Mouse (Mus musculus): ENCODE measurements around the gene Arhgef7.

The Arhgef7 gene

DNA sequence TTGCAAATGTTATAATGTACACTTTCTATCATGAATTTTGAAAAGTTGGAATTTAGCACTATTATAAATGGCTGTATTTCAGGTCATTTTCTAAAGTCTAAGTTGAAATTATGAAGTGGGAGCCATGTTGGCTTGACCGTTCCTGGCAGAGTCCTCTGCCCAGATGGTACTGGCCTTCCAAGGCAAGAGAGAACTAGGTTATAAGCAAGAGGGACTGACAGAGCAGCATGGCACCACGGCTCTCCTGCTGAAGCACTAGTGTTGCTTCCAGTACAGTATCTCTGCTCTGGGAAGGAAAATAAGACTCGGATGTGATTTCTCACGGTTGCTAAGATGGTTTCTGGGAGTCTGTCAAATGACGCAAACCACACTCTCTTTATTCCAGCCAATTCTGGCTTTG lies 34.5 kb downstream of the Arhgef7 start:
- no peak for DNase-seq (ENCODE audit: low read depth, low spot score)

DNA sequence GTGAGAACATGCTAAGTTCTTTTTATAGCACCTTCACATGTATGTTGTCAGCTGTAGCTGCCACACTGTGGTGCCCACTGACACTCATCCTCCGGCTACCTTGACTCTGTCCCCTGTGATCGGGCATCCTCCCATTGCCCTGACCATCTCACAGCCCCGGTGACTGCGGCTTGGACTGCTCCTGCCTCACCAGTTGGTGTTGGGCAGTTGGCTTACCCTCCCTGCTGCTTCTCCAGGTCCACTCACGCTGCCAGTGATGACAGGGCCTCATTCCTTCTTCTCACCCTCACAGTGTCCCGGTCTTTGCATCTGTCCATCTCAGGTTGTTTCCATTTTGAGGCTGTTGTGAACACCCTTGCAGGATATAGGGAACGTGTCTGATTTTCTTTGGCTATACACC lies 35.3 kb downstream of the Arhgef7 start:
- no peak for DNase-seq (ENCODE audit: low read depth, low spot score)

DNA sequence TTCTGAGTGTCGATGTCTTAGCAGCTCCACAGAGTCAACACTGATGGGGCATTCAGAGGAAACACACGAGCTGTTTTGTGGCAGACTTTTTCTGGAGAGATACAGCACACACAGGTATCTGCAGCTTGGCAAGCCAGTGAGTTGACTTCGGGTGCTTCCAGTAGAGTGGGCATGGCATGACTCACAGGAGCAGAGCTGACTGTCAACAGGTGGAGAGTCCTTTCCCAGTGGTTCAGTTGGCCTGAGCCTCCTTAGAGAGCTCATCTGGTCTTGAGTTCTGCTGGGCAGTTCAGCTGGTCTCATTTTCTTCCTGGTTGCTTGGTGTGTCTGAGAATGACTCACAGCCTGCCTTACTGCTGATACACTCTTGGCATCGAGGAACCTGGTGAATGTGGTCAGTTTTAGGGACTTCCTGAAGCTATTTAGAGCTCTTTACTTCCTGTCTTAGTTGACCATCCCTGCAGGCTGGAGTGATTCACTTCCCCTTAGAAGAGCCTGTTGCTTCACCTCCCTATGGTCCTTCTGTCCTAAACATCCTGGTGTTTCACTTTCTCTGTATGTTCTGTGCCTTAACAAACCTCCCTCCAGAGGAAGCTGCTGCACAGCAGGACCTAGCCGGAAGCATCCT lies 39.8 kb downstream of the Arhgef7 start:
- peak; percentile 36 for DNase-seq (ENCODE audit: low read depth, low spot score)

DNA sequence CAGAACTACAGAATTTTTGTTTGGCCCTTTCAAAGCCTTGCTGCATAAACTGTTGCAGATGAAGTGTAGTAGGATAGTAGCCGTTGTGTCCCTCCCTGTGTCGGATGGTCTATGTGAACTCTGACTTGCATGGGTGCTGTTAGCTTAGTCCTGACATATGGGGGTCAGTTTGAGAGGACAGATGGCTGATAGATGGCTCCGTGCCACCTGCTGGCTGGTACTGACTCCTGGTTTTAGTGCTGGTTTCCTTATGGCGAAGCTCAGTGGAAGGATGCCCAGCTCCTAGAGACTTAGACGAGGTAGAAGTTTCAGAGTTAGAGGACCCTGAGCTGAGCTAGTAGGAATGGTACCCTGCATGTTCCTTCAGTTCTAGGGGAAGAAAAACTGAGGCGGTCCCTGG lies 42.5 kb downstream of the Arhgef7 start:
- DNase-seq (ENCODE audit: low read depth, low spot score): no peak

DNA sequence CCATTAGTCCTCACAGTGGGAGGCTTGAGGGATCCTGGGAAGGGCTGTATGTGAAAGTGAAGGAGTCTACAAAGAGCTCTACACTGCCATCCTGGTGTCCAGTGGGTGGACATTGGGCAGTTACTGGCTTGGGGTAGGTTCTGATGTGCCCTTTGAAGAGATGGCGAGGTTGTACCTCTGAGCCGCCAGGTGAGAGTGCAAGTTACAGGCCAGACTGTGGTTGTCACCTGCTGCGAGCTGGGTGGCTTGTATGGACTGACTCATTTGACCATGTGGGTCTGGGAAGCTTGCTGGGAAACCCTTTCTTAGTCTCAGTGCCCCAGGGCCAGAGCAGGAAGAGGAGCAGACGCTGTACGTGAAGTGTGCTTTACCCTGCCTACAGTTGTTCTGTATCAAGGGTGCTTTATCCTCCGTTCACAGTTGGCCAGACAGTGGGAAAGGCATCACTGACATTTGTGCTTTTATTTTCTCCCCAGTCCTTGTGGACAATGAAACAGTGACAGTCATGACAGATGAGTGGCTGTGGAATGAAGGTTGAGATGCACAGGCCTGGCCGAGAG lies 43.1 kb downstream of the Arhgef7 start:
- DNase-seq (ENCODE audit: low read depth, low spot score): no peak

DNA sequence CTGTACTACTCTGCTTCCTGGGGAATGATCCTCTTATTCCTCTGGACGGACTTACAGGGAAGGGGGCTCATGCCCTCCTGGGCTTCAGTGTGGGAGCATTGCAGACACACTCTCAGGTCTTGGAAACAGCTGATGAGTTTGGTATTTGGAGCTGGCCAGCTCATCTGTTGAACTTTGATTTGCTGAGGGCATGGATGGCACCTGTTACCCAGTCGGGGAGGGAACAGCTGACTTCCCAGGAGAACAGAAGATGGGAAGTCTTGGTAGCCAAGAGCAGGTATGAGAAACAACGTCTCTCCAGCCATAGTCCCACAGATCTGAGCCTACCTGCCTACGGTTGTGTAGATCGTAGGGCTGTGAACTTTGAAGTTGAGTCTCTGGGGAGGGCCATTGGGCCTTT lies 44.1 kb downstream of the Arhgef7 start:
- no peak for DNase-seq (ENCODE audit: low read depth, low spot score)

DNA sequence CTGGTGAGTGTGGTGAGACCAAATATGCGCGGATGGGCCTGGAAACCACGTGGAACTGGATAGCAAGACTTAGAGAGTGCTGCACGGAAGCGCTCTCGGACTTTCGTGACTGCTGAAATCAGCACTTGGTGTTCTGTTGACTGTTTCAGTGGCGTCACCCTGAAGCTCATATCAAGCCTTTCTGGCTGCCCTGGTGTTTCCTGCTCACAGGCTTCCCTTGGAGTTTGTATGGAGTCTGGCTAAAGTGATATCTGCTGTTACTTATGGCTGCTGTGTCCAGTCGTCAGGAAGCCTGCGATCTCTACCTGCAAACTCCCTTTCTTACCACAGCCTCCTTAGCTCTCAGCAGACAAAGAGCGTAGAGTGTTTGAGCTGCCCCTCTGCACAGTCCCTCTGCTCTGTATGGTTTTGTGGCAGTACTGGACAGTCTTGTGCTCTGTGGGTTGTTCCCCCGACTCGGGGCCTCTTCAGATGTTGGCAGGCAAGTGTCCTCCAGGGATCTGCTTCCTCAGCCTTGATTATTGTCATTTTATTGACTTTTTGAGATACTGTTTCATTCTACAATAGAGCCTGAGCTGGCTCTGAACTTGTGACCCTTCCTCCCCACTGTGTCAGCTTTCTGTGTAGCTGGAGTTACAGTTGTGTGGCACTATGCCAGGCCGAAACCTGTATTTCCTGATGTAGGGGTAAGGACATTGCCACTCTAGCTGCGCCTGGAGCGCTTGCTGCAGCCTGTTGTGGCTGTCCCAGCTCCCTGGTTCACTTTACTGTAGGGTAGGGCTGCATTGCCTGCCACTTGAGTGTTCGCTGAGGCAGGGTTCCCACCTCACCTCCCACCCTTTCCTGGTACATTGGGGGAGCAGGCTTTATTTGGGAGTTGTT lies 46.9 kb downstream of the Arhgef7 start:
- no peak for DNase-seq (ENCODE audit: low read depth, low spot score)

DNA sequence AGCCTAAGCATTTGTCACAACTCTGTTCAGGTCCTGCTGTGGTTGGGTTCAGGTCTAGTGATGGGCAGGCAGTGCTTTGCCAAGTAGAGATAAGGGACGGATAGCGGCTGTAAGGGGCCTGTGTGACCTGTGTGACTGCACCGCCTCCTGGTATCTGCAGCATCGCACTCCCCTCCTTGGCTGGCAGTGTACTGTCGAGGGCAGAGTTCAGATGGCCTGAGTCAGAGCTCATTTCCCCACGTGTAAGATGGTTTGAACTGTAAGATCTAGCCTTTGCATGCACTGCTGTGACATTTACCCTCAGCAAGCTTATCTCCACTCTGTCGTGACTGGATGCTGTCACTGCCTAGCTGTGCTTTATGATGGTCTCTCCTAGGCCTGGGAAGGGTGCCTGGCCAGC lies 48.4 kb downstream of the Arhgef7 start:
- no peak for DNase-seq (ENCODE audit: low read depth, low spot score)

DNA sequence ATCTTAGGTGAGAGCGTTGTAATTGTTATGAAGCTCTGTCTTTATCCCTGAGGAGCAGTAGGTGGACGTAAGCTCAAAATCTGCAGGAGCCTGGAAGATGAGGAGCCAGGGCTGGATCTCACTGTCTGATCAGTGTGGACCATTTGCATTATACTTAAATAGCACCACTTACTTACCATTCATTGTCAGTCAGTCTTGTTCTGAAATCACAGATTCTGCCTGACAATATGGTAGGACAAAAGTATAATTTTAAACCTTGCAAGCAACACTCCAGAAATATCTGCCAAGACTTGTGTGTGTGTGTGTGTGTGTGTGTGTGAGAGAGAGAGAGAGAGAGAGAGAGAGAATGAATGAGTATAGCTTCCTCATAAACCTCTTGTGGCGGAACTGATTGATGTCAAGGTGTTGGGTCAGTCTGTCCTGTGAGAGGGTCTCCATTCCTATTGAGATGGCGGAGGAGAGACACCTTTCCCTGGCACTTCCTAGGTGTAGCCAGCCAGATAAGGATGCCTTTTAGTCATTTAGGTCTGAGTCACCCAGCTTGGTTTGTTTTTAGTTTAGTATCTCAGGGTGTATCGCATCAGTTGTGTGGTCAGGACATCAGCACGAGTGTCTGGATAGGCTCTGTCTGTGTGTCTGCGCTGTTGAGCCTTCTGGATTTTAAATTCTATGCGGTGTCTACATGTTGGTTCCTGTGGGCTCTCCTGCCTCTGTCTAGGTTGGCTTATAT lies 49.1 kb downstream of the Arhgef7 start:
- no peak for DNase-seq (ENCODE audit: low read depth, low spot score)

DNA sequence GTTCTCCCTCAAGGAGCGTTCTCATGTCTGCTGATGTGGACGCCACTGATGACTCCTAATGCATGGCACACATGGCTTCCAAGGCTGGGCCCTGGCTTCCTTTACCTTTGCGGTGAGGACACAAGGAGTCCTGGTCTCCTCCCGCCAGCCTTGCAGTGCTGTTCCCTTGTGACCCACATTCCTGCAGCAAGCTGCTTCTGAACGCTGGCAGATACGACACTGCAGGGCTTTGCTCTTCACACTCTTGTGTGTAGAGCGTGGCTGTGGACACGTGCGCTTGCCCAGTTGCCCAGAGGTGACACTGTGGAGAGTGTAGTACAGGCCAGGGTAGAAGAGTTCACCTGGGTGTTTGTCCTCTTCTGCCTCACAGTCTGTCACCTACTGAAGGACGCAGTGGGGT lies 49.7 kb downstream of the Arhgef7 start:
- DNase-seq (ENCODE audit: low read depth, low spot score): no peak

DNA sequence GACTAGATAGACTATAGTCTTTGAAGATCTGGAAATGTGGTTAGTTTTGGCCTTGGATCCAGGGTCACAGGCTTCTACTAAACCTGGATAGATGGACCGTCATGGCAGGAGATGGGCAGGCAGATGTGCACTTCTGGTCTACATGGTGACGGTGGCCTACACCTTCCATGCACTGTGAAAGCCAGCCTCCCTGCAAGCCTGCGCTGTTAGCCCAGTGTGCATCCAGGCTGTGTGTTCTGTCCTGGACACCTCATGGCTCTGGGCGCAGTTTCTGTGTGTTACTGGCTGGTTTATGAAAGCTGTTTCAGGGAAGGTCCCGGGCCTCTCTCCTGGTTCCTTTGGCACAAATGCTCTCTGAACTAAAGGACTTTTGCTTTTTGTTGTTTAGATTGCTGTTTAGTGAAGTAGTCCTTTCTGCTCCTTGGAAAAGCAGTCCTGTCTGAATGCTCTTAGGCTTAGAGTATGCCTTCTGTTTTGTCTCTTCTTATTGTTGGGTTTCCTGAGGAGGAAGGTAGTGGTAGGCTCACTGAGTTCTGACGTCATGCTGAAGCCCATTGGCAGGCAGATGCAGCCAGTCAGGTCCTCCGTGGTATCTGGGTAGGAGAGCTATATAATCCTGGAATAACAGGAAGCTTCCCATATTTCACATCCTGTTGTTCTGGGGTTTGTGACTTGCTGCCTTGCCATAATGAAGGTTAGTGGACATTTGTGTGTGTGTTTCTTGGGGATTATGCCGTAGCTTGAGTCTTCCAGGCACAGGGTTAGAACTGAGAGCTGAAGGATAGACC lies 51.3 kb downstream of the Arhgef7 start:
- no peak for DNase-seq (ENCODE audit: low read depth, low spot score)

DNA sequence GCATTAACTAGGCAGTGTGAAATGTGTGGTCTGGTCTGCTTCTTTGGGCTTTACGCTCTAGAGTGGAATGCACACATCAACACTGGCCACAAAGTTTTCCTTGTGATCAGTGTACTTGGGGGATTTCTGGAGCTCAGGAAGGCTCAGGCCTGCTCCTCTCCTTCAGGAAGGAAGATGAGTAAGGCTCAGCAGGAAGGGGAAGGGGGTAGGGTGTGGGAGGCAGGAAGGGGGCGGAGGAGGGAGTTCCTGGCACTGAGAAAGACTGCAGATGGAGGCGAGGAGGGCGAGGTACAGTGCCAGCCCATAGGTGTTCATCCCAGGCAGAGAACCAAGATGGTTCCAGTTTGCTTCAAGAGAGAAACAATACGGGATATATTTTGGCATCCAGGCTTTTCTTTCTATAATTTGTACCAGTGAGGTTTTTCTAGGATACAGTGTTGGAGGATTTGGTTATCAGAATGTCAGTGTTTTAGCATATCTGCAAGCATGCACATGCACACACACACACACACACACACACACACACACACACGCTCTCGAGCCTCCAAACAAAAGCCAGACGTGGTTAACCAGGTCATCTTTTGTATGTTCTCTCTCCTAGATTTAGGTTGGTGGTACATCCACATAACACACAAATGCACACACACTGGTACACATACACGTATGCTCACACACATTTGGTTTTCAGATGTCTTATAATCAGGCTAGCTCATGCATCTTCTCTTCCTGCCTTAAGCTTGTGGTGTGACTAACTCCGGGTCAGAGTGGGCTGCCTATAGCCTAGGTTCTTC lies 52.5 kb downstream of the Arhgef7 start:
- DNase-seq (ENCODE audit: low read depth, low spot score): no peak

DNA sequence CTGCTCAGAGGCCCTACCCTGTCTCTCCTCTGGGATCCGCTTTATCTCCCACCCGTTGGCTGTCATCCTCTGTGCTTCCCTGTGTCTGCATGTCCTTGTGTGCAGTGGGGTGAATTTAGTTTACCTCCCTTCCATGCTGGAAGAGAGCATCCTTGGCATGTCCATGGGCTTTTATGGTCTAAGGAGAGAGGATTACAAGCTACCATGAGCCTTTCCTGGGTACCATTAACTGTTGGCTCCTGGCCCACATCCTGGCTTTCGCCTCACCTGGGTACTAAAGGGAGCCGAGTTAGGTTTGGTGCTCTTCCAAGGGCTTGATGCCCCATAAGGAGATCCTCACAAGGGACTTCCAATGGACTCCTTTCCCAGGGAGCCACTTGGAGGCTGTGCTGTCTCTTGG lies 53.1 kb downstream of the Arhgef7 start:
- no peak for DNase-seq (ENCODE audit: low read depth, low spot score)

DNA sequence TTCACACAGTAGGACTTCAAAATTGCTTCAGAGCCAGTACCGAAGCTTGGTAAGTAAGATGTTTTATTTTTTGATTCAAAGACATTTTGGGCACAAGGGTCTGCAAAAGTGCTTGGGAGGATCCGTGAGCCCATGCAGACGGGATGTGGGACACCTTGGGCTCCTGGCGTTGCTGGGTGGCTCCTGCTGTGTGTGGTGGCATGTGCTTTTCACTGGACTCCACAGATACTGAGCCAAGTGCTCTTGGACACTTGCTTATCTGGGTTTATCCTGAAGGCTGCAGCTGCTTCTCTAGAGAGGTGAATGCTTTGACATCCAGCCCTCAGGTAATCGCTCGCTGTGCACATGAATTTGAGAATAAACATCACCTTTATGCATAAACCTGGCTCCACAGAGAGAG lies 55.1 kb downstream of the Arhgef7 start:
- no peak for DNase-seq (ENCODE audit: low read depth, low spot score)

DNA sequence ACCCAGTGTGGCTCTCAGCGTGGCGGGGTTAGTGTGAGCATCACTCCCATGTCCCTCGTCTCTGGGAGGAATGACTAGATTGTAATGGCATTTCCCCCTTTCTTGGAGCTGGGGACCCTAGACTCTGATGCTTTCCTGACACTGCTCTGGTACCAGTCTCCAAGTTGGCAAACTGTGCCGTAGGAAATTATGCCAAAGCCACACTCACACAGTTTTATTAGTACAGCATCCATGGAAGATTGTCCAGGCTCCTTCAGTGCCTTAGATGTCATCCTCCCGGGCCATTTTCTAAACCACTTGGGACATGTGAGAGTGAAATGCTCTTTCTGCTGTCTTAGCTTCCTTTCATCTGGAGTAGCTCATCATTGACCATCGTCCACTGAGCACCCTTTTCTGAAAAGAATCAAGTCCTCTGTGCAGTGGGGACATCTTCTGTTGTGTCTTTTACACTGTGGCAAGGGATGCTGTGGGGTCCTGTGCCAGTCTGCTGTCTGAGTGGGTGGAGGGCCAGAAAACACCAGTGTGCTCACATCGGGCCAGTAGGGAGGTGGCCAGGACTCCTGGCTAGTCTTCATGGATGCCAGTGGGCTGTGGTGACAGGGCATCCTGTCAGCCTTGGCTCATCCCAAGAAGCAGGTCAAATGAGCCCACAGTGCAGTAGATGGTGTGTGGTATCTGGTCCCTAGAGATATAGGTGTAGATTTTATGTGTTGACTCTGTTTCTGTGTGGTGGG lies 56.5 kb downstream of the Arhgef7 start:
- no peak for DNase-seq (ENCODE audit: low read depth, low spot score)

DNA sequence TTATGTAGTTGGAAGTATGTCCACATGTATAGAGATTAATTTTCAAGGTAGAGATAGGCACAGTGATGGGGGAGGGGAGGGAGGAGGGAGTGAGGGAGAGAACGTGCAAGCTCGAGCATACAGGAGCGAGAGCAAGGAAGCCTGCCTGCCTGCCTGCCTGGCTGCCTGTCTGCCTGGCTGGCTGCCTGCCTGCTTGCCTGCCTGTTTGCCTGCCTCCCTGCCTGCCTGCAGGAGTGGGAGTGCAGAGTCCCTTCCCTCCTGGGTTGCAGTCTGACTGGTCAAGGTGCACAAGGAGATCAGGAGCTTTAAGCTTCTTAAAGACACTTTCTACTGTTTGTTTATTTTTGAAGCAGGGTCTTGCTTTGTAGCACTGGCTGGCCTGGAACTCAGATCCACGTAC lies 57.6 kb downstream of the Arhgef7 start:
- DNase-seq (ENCODE audit: low read depth, low spot score): no peak

DNA sequence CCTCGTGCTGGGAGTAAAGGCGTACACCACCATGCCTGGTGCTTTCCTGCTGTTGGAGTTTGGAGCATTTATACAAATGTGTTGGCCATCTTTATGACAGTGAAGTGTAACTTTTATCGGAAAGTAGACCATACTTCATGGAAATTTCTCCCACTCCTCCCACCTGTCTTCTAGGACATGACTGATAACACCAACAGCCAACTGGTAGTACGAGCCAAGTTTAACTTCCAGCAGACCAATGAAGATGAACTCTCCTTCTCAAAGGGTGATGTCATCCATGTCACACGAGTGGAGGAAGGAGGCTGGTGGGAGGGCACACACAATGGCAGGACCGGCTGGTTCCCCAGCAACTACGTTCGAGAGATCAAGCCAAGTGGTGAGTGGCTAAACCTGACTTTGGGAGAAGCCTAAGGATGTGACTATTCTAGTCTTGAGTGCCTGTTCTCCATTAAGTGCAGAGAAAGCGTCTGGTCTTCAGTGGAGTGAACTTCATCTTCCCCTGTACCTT lies 58.1 kb downstream of the Arhgef7 start:
- no peak for DNase-seq (ENCODE audit: low read depth, low spot score)

DNA sequence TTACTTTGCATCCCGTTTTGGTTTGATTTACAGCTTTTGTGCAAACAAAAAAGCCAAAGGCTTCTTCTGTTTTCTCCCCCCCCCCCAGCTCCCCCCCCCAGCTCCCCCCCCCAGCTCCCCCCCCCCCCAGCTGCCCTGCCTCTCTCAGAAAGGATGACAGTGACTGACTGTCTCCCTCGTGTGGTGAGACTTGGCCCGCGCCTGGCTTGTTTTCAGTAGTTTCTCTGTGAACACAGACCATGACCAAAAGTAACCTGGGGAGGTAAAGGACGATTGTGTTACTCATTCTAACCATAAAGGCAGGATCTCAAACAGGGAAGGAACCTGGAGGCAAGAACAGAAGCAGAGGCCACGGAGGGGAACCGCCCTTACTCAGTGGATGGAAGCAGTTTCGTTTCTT lies 60.7 kb downstream of the Arhgef7 start:
- DNase-seq (ENCODE audit: low read depth, low spot score): peak; percentile 43

DNA sequence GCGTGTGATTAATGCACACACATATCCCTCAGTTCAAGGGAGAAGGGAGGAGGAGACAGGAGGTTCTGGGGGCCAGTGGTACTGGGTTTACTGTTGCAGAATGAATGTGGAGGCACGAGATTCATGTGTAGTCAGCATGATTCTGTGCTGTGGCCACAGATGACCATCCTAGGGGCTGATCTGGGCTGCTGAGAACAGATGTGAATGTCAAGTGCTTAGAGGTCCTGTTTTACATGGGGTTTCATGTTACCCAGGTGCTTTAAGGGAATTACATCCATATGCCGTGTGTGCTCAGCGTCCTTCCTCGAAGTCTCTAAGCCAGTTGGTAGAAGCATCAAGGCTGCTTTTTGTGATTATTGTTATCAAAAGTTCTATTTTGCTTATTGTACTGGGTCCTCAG lies 61.6 kb downstream of the Arhgef7 start:
- no peak for DNase-seq (ENCODE audit: low read depth, low spot score)

DNA sequence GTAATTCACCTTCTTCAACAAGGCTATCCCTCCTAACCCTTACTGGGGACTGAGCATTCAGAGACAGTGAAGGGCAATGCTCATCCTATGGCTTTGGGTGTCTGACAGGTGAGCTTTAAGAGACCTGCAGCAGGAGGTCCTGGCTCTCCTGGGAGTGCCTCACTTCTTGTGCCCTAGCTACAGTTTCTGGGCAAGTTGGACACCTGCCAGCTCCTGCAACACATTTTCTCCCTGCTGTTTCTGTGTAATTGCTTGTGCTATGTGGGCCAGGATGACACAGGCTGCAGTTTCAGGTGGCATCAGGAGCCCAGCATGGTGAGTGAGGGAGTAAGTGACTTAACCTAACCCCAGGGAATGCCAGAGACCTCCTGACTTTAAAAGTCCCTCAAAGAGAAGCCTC lies 67.4 kb downstream of the Arhgef7 start:
- DNase-seq (ENCODE audit: low read depth, low spot score): peak; percentile 23

Measured in A20 (cell line).